Mouse (Mus musculus) lung, postnatal 0 days (tissue): Measurements from ENCODE around the gene Stk4.

Source experiments
- CTCF ChIP-seq: IDR thresholded peaks from 2 replicates; pipeline ENCODE4 v1.5.1; 2016; ENCODE audit warnings: antibody characterized with exemption, mild to moderate bottlenecking
- EP300 ChIP-seq: IDR thresholded peaks from 2 replicates; pipeline ENCODE4 v1.6.1; 2016; ENCODE audit warnings: antibody characterized with exemption, mild to moderate bottlenecking, control low read depth

DNA sequence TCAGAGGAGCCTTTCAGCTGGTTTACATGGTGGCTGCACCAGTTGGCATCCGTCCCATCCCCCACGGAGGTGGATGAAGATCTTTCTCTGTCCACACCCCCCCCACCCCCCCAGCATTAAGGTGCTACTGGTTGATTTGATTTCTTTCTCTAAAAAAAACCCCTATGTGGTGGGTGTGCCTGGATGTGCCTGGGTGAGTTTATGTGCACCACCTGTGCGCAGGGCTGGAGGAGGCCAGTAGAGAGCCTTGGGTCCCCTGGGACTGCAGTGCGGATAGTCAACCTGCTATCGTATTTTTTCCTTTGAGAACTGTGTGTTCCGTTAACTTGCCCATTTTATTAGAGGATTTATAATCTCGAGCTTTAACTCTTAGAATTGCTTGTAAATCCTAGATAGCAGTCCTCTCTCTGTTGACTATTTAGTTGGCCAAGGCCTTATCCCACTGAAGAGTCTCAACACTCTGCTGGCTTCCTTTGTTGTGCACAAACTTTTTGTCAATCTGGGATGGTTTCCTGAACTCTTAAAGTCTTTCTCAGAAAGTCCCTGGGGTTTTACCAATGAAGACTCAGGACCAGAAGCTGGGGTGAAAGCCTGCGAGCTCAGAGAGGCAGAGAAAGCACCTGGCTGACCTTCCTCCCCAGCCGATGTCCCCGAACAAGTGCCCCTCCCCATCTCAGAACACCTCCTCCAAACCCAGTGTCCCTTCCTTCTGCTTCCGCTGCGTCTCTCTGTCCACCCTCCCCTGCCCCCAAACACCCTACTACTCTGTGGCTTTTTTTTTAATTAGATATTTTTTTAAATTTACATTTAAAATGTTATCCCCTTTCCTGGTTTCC is 58.7 kb downstream of the Stk4 start:
- TF ChIP-seq EP300 = no peak
- no peak for TF ChIP-seq CTCF
